Mouse (Mus musculus) E14TG2a.4 (cell line): ENCODE results near the gene Ldlrap1.

Experiments used
- H3K27me3 ChIP-seq: 2 replicates; pipeline ENCODE4 v1.6.1; 2014; ENCODE audit warnings: low read length, control low read depth; ENCODE audit not compliant: insufficient read depth
- H3K36me3 ChIP-seq: 2 replicates; pipeline ENCODE4 v1.6.1; 2014; ENCODE audit warnings: low read length, control low read depth; ENCODE audit not compliant: insufficient read depth
- H3K4me1 ChIP-seq: replicated peaks from 2 replicates; pipeline ENCODE4 v1.6.1; 2014; ENCODE audit warnings: low read depth, low read length, control low read depth
- H3K4me3 ChIP-seq: replicated peaks from 2 replicates; pipeline ENCODE4 v1.5.1; 2014; ENCODE audit warnings: mild to moderate bottlenecking, low read length
- H3K9me3 ChIP-seq: 2 replicates; pipeline ENCODE4 v1.6.1; 2014; ENCODE audit warnings: low read length, control low read depth
- CTCF ChIP-seq: conservative IDR thresholded peaks from 2 replicates; pipeline ENCODE4 v1.5.1; 2014; ENCODE audit warnings: low read length
- NANOG ChIP-seq: IDR thresholded peaks from 2 replicates; pipeline ENCODE4 v1.6.1; 2014; ENCODE audit warnings: borderline replicate concordance, low read length, mixed read lengths
- POU5F1 ChIP-seq: IDR thresholded peaks from 2 replicates; pipeline ENCODE4 v1.6.1; 2014; ENCODE audit warnings: low read length, borderline replicate concordance

Ldlrap1 gene

GRCm38 (mm10) chr4:134700911-134701310 is 66.9 kb downstream of the Ldlrap1 start:
- Histone ChIP-seq H3K36me3 (no peaks in the 10 kb centered on the region), H3K4me3 (no peak overlapping the region), H3K9me3 (no peaks in the 10 kb centered on the region), H3K27me3 (peaks cover 32% of the 10 kb centered on the region), H3K4me1 (peaks cover 31% of the 10 kb centered on the region)
- TF ChIP-seq CTCF = no peak
- TF ChIP-seq POU5F1 = no peak
- TF ChIP-seq NANOG = no peak

DNA sequence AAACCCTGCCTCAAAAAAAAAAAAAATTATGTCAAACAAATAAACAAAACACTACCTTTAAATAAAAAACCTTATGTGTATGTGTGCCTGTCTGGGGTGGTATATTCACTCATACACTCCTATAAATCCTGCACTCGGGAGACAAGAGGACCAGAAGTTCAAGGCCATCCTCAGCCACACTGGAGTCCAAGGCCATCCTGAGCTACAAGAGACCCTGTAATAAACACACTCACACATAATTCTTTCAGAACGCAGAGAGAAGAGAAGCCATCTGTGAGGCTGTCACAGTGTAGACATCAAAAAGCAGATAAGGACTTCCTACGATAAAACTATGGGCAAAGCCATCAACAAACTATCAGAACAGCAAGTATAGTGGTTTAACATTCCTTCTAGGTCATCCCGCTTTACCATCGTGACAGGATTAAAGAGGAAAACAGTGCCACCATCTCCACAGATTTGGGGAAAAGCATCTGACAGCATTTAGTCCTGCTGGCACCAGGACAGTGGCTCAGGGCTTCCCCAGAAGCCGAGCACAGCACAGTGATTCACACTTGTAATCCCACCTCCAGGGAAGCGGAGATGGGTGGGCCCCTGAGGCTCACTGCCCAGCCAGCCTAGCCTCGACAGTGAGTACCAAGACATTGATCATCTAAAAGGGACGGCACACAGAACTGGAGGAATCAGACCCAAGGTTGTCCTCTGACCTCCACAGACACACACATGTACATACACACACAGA is 74.5 kb downstream of the Ldlrap1 start:
- H3K9me3 ChIP-seq = peaks cover 5% of the 10 kb centered on the region
- H3K36me3 ChIP-seq = no peaks in the 10 kb centered on the region
- peaks cover 5% of the 10 kb centered on the region; the same call in 1 of the 2 replicates for H3K4me1 ChIP-seq
- H3K27me3 ChIP-seq = no peaks in the 10 kb centered on the region
- TF ChIP-seq CTCF (no peak), POU5F1 (no peak), NANOG (no peak)
- no peak overlapping the region for H3K4me3 ChIP-seq

- Histone ChIP-seq H3K36me3 (no peaks in the 10 kb centered on the region), H3K4me1 (peaks cover 12% of the 10 kb centered on the region), H3K9me3 (peaks cover 5% of the 10 kb centered on the region), H3K4me3 (no peak overlapping the region), H3K27me3 (no peaks in the 10 kb centered on the region)
- TF ChIP-seq POU5F1 (no peak), CTCF (peak; percentile 44)
These were observed 75.4 kb downstream of the Ldlrap1 start for GRCm38 (mm10) chr4:134692388-134692787.
